Comparison of ENCODE assay signal across 7 mouse cellular contexts in the genomic region with DNA sequence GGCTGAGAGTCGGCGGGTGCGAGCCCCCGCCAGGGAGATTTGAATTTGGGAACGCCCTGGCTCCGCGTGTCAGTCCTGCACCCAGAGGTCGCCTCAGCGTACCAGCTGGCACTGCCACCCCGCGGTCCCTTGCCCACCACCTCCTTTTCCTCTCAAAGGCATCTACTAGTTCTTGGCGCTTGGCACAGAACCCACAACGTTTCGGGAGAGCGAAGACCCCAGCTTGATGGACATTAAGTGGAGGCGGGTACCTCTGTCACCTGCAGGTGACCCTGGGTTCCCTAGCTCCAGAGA. TPM values are rescaled to one million over a fixed set of nuclear protein-coding genes. Genes with fewer than 3 reads are reported as not detected.
DNase-seq lines count a peak whose midpoint lies in the region; ATAC-seq and TF ChIP-seq lines count a peak whose summit lies in the region.

No protein-coding gene starts in this region.

- H3K36me3 ChIP-seq in embryonic facial prominence, embryonic 15.5 days, result no peaks in the 10 kb centered on the region
- no peaks in the 10 kb centered on the region for H3K36me3 ChIP-seq in intestine, embryonic 16.5 days (ENCODE audit: control insufficient read depth, insufficient read depth, low read length)
- H3K36me3 ChIP-seq in neural tube, embryonic 14.5 days (ENCODE audit: control insufficient read depth, insufficient read depth, low read length), result no peaks in the 10 kb centered on the region

- H3K4me3 ChIP-seq in lung, adult 2 months (replicated peaks; ENCODE audit: extremely low read depth, low read depth, low read length), result peak overlapping the region; percentile 64
- H3K4me3 ChIP-seq in embryonic facial prominence, embryonic 15.5 days (replicated peaks), result peak overlapping the region; percentile 89
- peak overlapping the region; percentile 88 for H3K4me3 ChIP-seq in intestine, embryonic 16.5 days (ENCODE audit: low read length)
- H3K4me3 ChIP-seq in neural tube, embryonic 14.5 days (ENCODE audit: low read depth, low read length), result peak overlapping the region; percentile 87

- no peak for TF ChIP-seq POLR2A in lung, adult 2 months (IDR thresholded peaks at IDR 0.05; ENCODE audit: borderline replicate concordance, extremely low read depth, low read depth, low read length)

- H3K9me3 ChIP-seq in embryonic facial prominence, embryonic 15.5 days (replicated peaks), result no peaks in the 10 kb centered on the region
- no peaks in the 10 kb centered on the region for H3K9me3 ChIP-seq in intestine, embryonic 16.5 days (ENCODE audit: control insufficient read depth, low read length)
- H3K9me3 ChIP-seq in neural tube, embryonic 14.5 days (ENCODE audit: control insufficient read depth, low read length), result no peaks in the 10 kb centered on the region

- peak overlapping the region; percentile 84 for H3K4me2 ChIP-seq in embryonic facial prominence, embryonic 15.5 days (replicated peaks)
- H3K4me2 ChIP-seq in intestine, embryonic 16.5 days (ENCODE audit: low read depth, low read length), result peak overlapping the region; percentile 99
- H3K4me2 ChIP-seq in neural tube, embryonic 14.5 days (ENCODE audit: low read depth, low read length), result peak overlapping the region; percentile 88

- H3K27me3 ChIP-seq in embryonic facial prominence, embryonic 15.5 days, result 0 out of 2 replicates have a peak, but pooled peaks cover 3% of the 10 kb centered on the region
- no peaks in the 10 kb centered on the region for H3K27me3 ChIP-seq in intestine, embryonic 16.5 days (replicated peaks; ENCODE audit: control insufficient read depth, insufficient read depth, low read length)
- H3K27me3 ChIP-seq in neural tube, embryonic 14.5 days (ENCODE audit: control insufficient read depth, insufficient read depth, low read length), result no peaks in the 10 kb centered on the region

- no peak for TF ChIP-seq CTCF in lung, adult 2 months (IDR thresholded peaks at IDR 0.05; ENCODE audit: insufficient read depth, low read length)

- no peak for ATAC-seq in embryonic facial prominence, embryonic 15.5 days (ENCODE audit: insufficient number of reproducible peaks, low FRiP score, low TSS enrichment, low read depth)
- no peak for ATAC-seq in intestine, embryonic 16.5 days
- ATAC-seq in neural tube, embryonic 14.5 days (ENCODE audit: low read depth), result no peak; the same call in 1 of the 2 replicates

- WGBS in lung, adult 2 months, result 4% methylated on average over 16 of the region's 16 CpGs
- 5% methylated on average over 16 of the region's 16 CpGs for WGBS in embryonic facial prominence, embryonic 15.5 days
- WGBS in intestine, embryonic 16.5 days, result 5% methylated on average over 16 of the region's 16 CpGs
- WGBS in neural tube, embryonic 14.5 days, result 3% methylated on average over 16 of the region's 16 CpGs

- H3K9ac ChIP-seq in embryonic facial prominence, embryonic 15.5 days, result peak overlapping the region; percentile 75
- H3K9ac ChIP-seq in intestine, embryonic 16.5 days (ENCODE audit: low read depth, low read length), result peak overlapping the region; percentile 88
- H3K9ac ChIP-seq in neural tube, embryonic 14.5 days (replicated peaks; ENCODE audit: low read depth, low read length), result peak overlapping the region; percentile 96

- H3K4me1 ChIP-seq in lung, adult 2 months (ENCODE audit: control insufficient read depth, insufficient read depth, low read length), result peaks cover 15% of the 10 kb centered on the region
- H3K4me1 ChIP-seq in embryonic facial prominence, embryonic 15.5 days, result peaks cover 35% of the 10 kb centered on the region
- peaks cover 9% of the 10 kb centered on the region for H3K4me1 ChIP-seq in intestine, embryonic 16.5 days (ENCODE audit: control insufficient read depth, insufficient read depth, low read length)
- peaks cover 23% of the 10 kb centered on the region for H3K4me1 ChIP-seq in neural tube, embryonic 14.5 days (ENCODE audit: control insufficient read depth, insufficient read depth, low read length)

- DNase-seq in lung, adult 2 months, result no peak
- DNase-seq in lung, postnatal 10 days, result no peak
- no peak for DNase-seq in adrenal gland, adult (ENCODE audit: inconsistent age in 2 of 2, low spot score in 1 of 2)
- DNase-seq in urinary bladder, adult 18-20 months (ENCODE audit: low spot score in 2 of 2), result no peak

- H3K27ac ChIP-seq in embryonic facial prominence, embryonic 15.5 days (replicated peaks), result no peak overlapping the region; the same call in 1 of the 2 replicates
- peak overlapping the region; percentile 86; the same call in 1 of the 2 replicates for H3K27ac ChIP-seq in intestine, embryonic 16.5 days (ENCODE audit: low read length)
- H3K27ac ChIP-seq in neural tube, embryonic 14.5 days (ENCODE audit: low read depth, low read length), result peak overlapping the region; percentile 91

RNA-seq across cellular contexts. Expression of gene Nin, which starts 1.5 kb away (rescaled TPM):
- polyA plus RNA-seq in lung, adult 2 months (2012; rRNA removed), result 14.9 and 18.9 TPM in 2 replicates
- polyA plus RNA-seq in embryonic facial prominence, embryonic 15.5 days (2015; fragmentation: Nextera tagmentation; extraction: Ambion mirVana), result 13.9 and 14.8 TPM in 2 replicates
- polyA plus RNA-seq in intestine, embryonic 16.5 days (2015; fragmentation: Nextera tagmentation; extraction: Ambion mirVana), result 5.7 and 5.8 TPM in 2 replicates
- 13.9 and 14.8 TPM in 2 replicates for polyA plus RNA-seq in neural tube, embryonic 14.5 days (2014; fragmentation: Nextera tagmentation; extraction: Ambion mirVana)

RNA-seq across cellular contexts. Expression of gene Abhd12b, which starts 41.9 kb away (rescaled TPM):
- 0.11 and 0.19 TPM in 2 replicates for polyA plus RNA-seq in lung, adult 2 months (2012; rRNA removed)
- polyA plus RNA-seq in embryonic facial prominence, embryonic 15.5 days (2015; fragmentation: Nextera tagmentation; extraction: Ambion mirVana), result 1.00 and 1.1 TPM in 2 replicates
- polyA plus RNA-seq in intestine, embryonic 16.5 days (2015; fragmentation: Nextera tagmentation; extraction: Ambion mirVana), result 0.23 and 0.28 TPM in 2 replicates
- polyA plus RNA-seq in neural tube, embryonic 14.5 days (2014; fragmentation: Nextera tagmentation; extraction: Ambion mirVana), result 0.18 and 0.20 TPM in 2 replicates
